Mouse (Mus musculus): ENCODE measurements around the gene Osbpl9. TPM values are rescaled to one million over a fixed set of nuclear protein-coding genes. Genes with fewer than 3 reads are reported as not detected.

Gene Osbpl9
- total RNA-seq, 1 experiment from 2014 or later = 61.4 TPM

GRCm38 (mm10) chr4:109210881-109211280 lies 8.8 kb upstream of the Osbpl9 start:
- no peak for ATAC-seq (replicated peaks; ENCODE audit: low read depth, poor library complexity, severe bottlenecking)

DNA sequence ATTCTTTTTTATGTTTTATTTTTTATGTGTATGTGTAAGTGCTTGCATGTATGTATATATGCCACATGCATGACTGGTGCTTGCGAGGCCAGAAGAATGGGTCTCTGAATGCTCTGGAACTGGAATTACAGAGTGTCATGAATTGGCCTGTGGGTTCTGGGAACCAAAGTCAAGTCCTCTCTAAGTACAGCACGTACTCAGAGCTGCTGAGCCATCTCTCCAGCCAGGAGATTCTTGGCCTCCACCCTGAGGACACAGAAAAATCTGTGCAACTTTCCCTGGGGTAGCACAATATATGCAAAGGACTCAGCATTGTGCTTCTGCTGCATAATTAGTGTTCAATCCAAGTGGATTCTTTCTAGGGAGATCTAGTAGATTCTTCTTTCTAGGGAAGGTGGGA lies 8.2 kb upstream of the Osbpl9 start:
- ATAC-seq (replicated peaks; ENCODE audit: low read depth, poor library complexity, severe bottlenecking) = no peak

GRCm38 (mm10) chr4:109207524-109207923 lies 5.5 kb upstream of the Osbpl9 start:
- ATAC-seq (replicated peaks; ENCODE audit: low read depth, poor library complexity, severe bottlenecking) = peak; percentile 42; the same call in 1 of the 2 replicates

DNA sequence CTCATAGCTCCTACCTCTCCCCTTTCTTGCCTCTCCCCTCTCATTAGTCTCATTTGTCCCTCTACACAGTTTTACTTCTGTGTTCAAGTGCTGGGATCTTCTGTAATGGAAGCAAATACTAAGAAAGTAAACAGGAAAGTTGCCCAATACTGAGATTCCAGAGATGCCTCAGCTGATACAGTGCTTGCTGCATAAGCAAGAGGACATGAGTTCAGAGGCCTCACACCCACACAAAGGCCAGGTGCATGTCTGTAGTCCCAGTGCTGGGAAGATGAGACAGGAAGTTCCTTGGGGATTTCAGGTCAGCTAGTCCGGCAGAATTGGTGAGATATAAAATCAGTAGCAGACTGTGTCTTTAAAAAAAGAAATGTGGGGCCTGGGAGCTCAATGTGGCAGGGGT lies 2.3 kb upstream of the Osbpl9 start:
- no peak for ATAC-seq (replicated peaks; ENCODE audit: low read depth, poor library complexity, severe bottlenecking)

DNA sequence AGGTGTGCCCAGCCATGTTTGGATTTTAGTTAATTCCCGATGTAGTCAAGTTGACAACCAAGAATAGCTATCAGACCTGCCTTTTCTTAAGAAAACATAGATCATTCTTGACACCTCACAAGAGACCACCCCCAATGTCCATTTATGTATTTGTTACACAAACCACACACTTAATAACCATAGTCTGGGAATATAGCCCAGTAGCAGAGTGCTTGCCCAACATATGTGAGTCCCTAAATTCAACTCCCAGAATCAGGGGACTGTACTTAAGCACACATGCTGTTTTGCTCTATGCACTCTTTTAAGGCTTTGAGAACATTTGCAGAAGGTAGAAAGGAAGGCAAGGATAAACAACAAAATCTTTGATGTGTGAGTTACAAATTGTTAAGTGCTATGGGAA lies 1.9 kb upstream of the Osbpl9 start:
- no peak for ATAC-seq (replicated peaks; ENCODE audit: low read depth, poor library complexity, severe bottlenecking)

DNA sequence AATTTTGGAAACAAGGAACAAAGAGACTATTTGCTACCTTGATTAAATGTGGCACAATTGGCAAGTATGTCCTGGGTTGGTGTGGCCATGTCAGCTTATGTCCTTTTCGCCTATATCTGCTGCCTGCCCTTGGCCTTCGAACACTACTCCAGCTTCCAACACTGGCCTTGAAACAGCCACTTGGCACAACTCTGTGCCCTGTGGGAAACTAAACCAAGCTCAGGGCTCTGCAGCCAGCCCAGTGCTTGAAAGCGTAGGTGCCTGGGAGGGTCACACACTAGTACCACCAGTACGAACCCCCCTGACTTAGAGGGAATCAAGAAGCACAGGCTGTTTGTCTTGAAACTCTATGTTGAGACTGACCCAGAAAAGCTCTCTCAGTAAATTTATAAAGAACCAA lies 3.0 kb downstream of the Osbpl9 start:
- no peak for ATAC-seq (replicated peaks; ENCODE audit: low read depth, poor library complexity, severe bottlenecking)

GRCm38 (mm10) chr4:109195900-109196629 lies 6.0 kb downstream of the Osbpl9 start:
- no peak for ATAC-seq (replicated peaks; ENCODE audit: low read depth, poor library complexity, severe bottlenecking)

- no peak for ATAC-seq (replicated peaks; ENCODE audit: low read depth, poor library complexity, severe bottlenecking)
These were observed 8.2 kb downstream of the Osbpl9 start for GRCm38 (mm10) chr4:109193886-109194285.

- no peak for ATAC-seq (replicated peaks; ENCODE audit: low read depth, poor library complexity, severe bottlenecking)
These were observed 10.5 kb downstream of the Osbpl9 start for GRCm38 (mm10) chr4:109191598-109191997.

- ATAC-seq (replicated peaks; ENCODE audit: low read depth, poor library complexity, severe bottlenecking) = no peak
These were observed 16.3 kb downstream of the Osbpl9 start for GRCm38 (mm10) chr4:109185616-109186405.

DNA sequence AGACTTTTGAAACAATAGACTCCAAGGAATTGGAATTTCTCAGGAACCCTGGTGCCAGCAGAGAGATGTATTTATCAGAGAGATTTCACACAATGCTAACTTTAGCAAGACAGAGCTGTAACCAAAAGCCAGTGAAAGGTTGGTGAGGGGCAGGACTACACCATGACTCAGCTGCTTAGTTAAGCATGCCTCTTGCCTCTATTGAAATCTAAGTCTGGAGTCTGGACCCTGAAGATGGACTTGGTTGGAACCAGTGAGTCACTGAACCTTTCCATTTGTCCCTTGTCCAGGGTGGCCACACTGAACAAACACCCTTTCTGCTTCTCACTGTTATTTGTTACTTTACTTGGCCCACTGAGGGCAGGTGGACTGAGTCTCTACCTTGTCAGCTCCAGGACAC lies 26.4 kb downstream of the Osbpl9 start:
- no peak for ATAC-seq (replicated peaks; ENCODE audit: low read depth, poor library complexity, severe bottlenecking)

- ATAC-seq (replicated peaks; ENCODE audit: low read depth, poor library complexity, severe bottlenecking) = no peak
These were observed 28.2 kb downstream of the Osbpl9 start for GRCm38 (mm10) chr4:109173775-109174440.

GRCm38 (mm10) chr4:109173369-109173768 lies 28.7 kb downstream of the Osbpl9 start:
- no peak for ATAC-seq (replicated peaks; ENCODE audit: low read depth, poor library complexity, severe bottlenecking)

DNA sequence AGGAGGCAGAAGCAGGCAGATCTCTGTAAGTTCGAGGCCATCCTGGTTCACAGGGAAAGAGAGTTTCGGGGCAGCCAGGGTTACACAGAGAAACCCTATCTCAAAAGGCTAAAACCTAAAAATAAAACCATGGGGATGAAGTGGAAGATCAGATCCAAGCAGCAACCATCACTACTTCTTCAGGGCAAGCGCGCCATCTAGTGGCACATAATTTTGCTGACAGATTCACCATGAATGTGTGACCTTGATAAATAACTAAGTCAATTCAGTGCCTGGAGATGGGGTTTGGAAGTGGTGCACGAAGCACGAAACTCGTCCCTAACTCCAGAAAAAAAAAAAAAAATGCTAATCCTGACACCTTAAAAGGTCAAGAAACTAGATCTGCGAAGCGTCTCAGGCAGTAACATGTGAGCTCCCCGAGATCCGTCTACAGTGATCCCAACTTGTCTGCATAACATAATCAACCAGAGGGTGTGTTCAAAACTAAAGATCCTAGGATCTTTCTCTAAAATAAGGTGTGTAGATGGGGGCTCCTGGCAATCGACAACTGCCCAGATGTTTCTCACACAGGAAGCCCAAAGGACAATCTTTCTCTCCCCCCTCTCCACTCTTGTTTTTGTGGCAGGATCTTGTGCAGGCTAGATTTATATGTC lies 36.4 kb downstream of the Osbpl9 start:
- ATAC-seq (replicated peaks; ENCODE audit: low read depth, poor library complexity, severe bottlenecking) = peak; percentile 88

- no peak for ATAC-seq (replicated peaks; ENCODE audit: low read depth, poor library complexity, severe bottlenecking)
These were observed 45.4 kb downstream of the Osbpl9 start for GRCm38 (mm10) chr4:109156481-109157261.

- ATAC-seq (replicated peaks; ENCODE audit: low read depth, poor library complexity, severe bottlenecking) = no peak
These were observed 46.0 kb downstream of the Osbpl9 start for GRCm38 (mm10) chr4:109156073-109156472.

- no peak for ATAC-seq (replicated peaks; ENCODE audit: low read depth, poor library complexity, severe bottlenecking)
These were observed 51.9 kb downstream of the Osbpl9 start for GRCm38 (mm10) chr4:109150214-109150613.

- ATAC-seq (replicated peaks; ENCODE audit: low read depth, poor library complexity, severe bottlenecking) = peak; percentile 73
These were observed 52.7 kb downstream of the Osbpl9 start for GRCm38 (mm10) chr4:109149411-109149810.

- ATAC-seq (replicated peaks; ENCODE audit: low read depth, poor library complexity, severe bottlenecking) = peak; percentile 60
These were observed 54.6 kb downstream of the Osbpl9 start for GRCm38 (mm10) chr4:109147278-109148038.
